Mouse (Mus musculus) lung, adult 10 weeks (tissue): ENCODE results near the gene Aanat. TPM values are rescaled to one million over a fixed set of nuclear protein-coding genes. Genes with fewer than 3 reads are reported as not detected.

Experiments used
- polyA plus RNA-seq: library from polyadenylated mRNA; stranded (reverse); fragments of 350-450 nt; fragmentation: Illumina TruSeq; extraction: RNeasy Lipid Tissue Mini Kit (QIAGEN cat#74804); gene quantifications from one replicate; pipeline ENCODE4 v1.2.3, GENCODE M21; 2014; ENCODE audit warnings: low read depth, low replicate concordance; ENCODE audit not compliant: insufficient read depth

Aanat gene
- polyA plus RNA-seq, result not detected

GRCm38 (mm10) chr11:116586310-116586709 is at the start of gene Aanat:
Aanat (plus strand) TSS chr11:116586432.

DNA sequence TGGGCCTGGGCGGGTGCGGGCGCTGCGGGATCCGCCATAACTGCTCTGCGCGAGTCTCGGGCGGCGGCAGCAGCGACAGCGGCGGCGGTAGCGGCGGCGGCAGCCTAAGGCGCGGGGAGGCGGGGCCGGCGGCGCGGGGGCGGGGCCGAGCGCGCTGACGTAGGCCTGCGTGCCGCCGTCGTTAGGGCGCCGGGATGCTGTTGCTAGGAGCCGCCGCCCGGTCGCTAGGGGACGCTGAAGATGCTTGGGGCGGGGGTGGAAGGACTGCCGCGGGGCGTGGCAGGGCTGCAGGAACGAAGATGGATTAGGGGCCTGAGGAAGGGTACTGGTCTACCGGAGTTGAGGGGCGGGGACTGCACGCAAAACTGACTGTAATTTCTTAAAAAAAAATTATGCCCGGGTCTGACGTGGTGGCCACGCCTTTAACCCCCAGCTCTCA is 4.8 kb upstream of the Aanat start, which contains the start of gene Ube2o:
Gene Ube2o (minus strand): TSS at position 72 of the 439 bp plus-strand sequence.

DNA sequence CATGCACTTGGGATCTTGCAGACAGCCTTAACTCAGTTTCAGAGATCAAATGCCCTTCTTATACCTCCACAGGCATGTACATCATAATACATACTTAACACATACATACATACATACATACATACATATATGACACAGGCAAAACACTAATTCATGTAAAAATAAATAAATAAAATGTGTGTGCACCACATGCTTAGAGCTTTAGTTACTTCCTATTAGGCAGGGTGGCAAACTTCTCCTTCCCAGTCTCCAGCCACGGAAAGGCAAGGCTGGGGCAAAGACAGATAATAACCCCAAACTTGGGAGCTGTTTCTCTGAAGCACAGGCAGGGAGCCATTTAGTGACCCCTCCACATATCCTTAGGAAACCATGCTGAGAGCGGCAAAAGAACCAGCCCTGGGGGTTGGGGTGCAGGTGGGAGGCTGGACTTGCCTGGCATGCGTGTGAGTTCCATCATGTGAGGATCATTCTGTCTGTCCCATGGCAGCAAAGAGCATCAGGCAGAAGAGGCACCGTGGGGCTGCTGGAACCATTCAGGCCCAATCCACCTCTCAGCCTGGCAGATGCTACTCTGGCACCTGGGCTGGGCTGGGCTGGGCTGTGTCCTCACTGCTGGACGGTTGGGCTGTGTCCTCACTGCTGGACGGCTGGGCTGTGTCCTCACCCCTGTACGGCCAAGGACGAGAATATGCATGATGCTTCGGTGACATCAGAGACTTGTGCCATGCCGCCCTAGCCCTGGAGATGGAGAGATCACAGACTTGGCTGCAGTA is 40.3 kb downstream of the Aanat start, which contains the start of gene Rhbdf2:
Gene Rhbdf2 (minus strand): TSS at position 721 of the 773 bp plus-strand sequence.

Other genes starting within 250 kb of the Aanat start
- gene Rnf157, start 173.4 kb upstream of the Aanat start, polyA plus RNA-seq, result 1.5 TPM
- 70.7 TPM for gene Ubald2, start 152.3 kb upstream of the Aanat start, polyA plus RNA-seq
- gene Qrich2, start 120.2 kb upstream of the Aanat start, polyA plus RNA-seq, result 0.22 TPM
- gene Prpsap1, start 92.2 kb upstream of the Aanat start, polyA plus RNA-seq, result 39.3 TPM
- gene Sphk1, start 55.5 kb upstream of the Aanat start, polyA plus RNA-seq, result 23.0 TPM
- gene Ube2o, start 5.0 kb upstream of the Aanat start, polyA plus RNA-seq, result 7.1 TPM
- gene Rhbdf2, start 40.6 kb downstream of the Aanat start, polyA plus RNA-seq, result 13.5 TPM
- 6.3 TPM for gene Prcd, start 67.1 kb downstream of the Aanat start, polyA plus RNA-seq
- 26.4 TPM for gene Cygb, start 67.9 kb downstream of the Aanat start, polyA plus RNA-seq
- not detected for gene St6galnac1, start 189.1 kb downstream of the Aanat start, polyA plus RNA-seq
- gene Mxra7, start 241.6 kb downstream of the Aanat start, polyA plus RNA-seq, result 42.7 TPM